In genomic region chr4:124349610-124350295, GRCm38 (mm10) we compare ENCODE assay signal across 27 mouse cellular contexts.
A peak's percentile ranks its signal among the peaks of the same experiment; 100 is the strongest.
DNase-seq lines count a peak whose midpoint lies in the region; ATAC-seq and TF ChIP-seq lines count a peak whose summit lies in the region.
"Had no signal": no experiment of that assay in that cellular context is flagged by ENCODE, and none has a peak within 500 bp of the region (broad histone marks: within the 10 kb centered on the region; RNA-seq: fewer than 3 reads in every experiment).

No protein-coding gene starts in this region.

- intact Hi-C loops in left cerebral cortex, postnatal 4 days (cut with DNase I), result no loop called here
- intact Hi-C loops in left cerebral cortex, adult 2 months (cut with DNase I), result no loop called here

- 0 out of 2 replicates have a peak, but pooled peaks cover 2% of the 10 kb centered on the region for H3K27me3 ChIP-seq in kidney, embryonic 14.5 days (ENCODE audit: control insufficient read depth, insufficient read depth, low read length)
- H3K27me3 ChIP-seq: lung, embryonic 15.5 days; midbrain, embryonic 15.5 days had no signal

- peak; percentile 52; the same call in 1 of the 2 replicates for ATAC-seq in kidney, embryonic 14.5 days (ENCODE audit: low FRiP score, low TSS enrichment)
- ATAC-seq: midbrain, embryonic 15.5 days had no signal

- no peaks in the 10 kb centered on the region for H3K36me3 ChIP-seq in kidney, embryonic 14.5 days (ENCODE audit: control insufficient read depth, insufficient read depth, low read length)
- H3K36me3 ChIP-seq: forebrain, embryonic 12.5 days; heart, embryonic 13.5 days; limb, embryonic 13.5 days; lung, embryonic 15.5 days; midbrain, embryonic 10.5 days; midbrain, embryonic 15.5 days; neural tube, embryonic 15.5 days had no signal

- WGBS in kidney, embryonic 14.5 days, result 41% methylated on average over 15 of the region's 15 CpGs

- no peak overlapping the region for H3K4me3 ChIP-seq in kidney, embryonic 14.5 days (ENCODE audit: low read length)
- no peak overlapping the region for H3K4me3 ChIP-seq in left cerebral cortex, adult 2 months
- H3K4me3 ChIP-seq: erythroblast, embryonic 14.5 days; forebrain, embryonic 12.5 days; heart, adult 2 months; heart, embryonic 13.5 days; limb, embryonic 13.5 days; lung, embryonic 15.5 days; midbrain, embryonic 10.5 days; midbrain, embryonic 15.5 days; neural tube, embryonic 15.5 days had no signal

- no peak overlapping the region for H3K27ac ChIP-seq in kidney, embryonic 14.5 days (ENCODE audit: low read depth, low read length)
- no peak overlapping the region for H3K27ac ChIP-seq in left cerebral cortex, adult 2 months
- H3K27ac ChIP-seq: forebrain, embryonic 12.5 days; heart, adult 2 months; heart, embryonic 13.5 days; hindbrain, embryonic 14.5 days; limb, embryonic 13.5 days; lung, embryonic 15.5 days; midbrain, embryonic 10.5 days; midbrain, embryonic 15.5 days; neural tube, embryonic 15.5 days had no signal

- H3K4me1 ChIP-seq in kidney, embryonic 14.5 days (ENCODE audit: control insufficient read depth, insufficient read depth, low read length), result peaks cover 7% of the 10 kb centered on the region; the same call in 1 of the 2 replicates
- H3K4me1 ChIP-seq: forebrain, embryonic 12.5 days; heart, embryonic 13.5 days; limb, embryonic 13.5 days; lung, embryonic 15.5 days; midbrain, embryonic 15.5 days; neural tube, embryonic 15.5 days had no signal

- DNase-seq in cerebellum, adult 9-10 months, result peak; percentile 4
- no peak for DNase-seq in cerebellum, adult 18-20 months
- no peak for DNase-seq in kidney, postnatal 25 days
- DNase-seq in left cerebral cortex, postnatal 4 days, result peak; percentile 27
- no peak for DNase-seq in left cerebral cortex, adult 2 months (ENCODE audit: extremely low spot score in 1 of 2, low spot score in 2 of 2)
- peak; percentile 58 for DNase-seq in gonadal fat pad, adult 2 months (ENCODE audit: low read depth)
- no peak for DNase-seq in gastrocnemius, postnatal 25 days
- DNase-seq: adrenal gland, postnatal 25 days; gastrocnemius, postnatal 14 days; heart, adult 2 months; heart, postnatal 10 days; kidney, adult 18-20 months; layer of hippocampus, adult 9-11 months; retina, postnatal 1 day; right cerebral cortex, postnatal 14 days; thymus, postnatal 14 days had no signal

- H3K4me2 ChIP-seq in kidney, embryonic 14.5 days (replicated peaks; ENCODE audit: low read depth, low read length), result no peak overlapping the region
- H3K4me2 ChIP-seq: forebrain, embryonic 12.5 days; heart, embryonic 13.5 days; hindbrain, embryonic 14.5 days; limb, embryonic 13.5 days; liver, embryonic 11.5 days; lung, embryonic 15.5 days; midbrain, embryonic 15.5 days; neural tube, embryonic 15.5 days had no signal

- TF ChIP-seq CTCF in left cerebral cortex, adult 2 months (IDR thresholded peaks at IDR 0.05), result no peak

- H3K9ac ChIP-seq in kidney, embryonic 14.5 days (ENCODE audit: low read depth, low read length), result no peak overlapping the region
- H3K9ac ChIP-seq: forebrain, embryonic 12.5 days; heart, embryonic 13.5 days; hindbrain, embryonic 14.5 days; limb, embryonic 13.5 days; lung, embryonic 15.5 days; midbrain, embryonic 15.5 days; neural tube, embryonic 15.5 days had no signal

- no peaks in the 10 kb centered on the region for H3K9me3 ChIP-seq in kidney, embryonic 14.5 days (ENCODE audit: control insufficient read depth, low read length)
- H3K9me3 ChIP-seq: forebrain, embryonic 12.5 days; heart, embryonic 13.5 days; limb, embryonic 13.5 days; lung, embryonic 15.5 days; midbrain, embryonic 10.5 days; midbrain, embryonic 15.5 days; neural tube, embryonic 15.5 days had no signal

Comparison
In these comparisons a context has a peak if more than half of its experiments do, and no peak if none do; other contexts are left out.
1. DNase-seq: peak in cerebellum, adult 9-10 months (single experiment), left cerebral cortex, postnatal 4 days (single experiment) and gonadal fat pad, adult 2 months (single experiment); none in cerebellum, adult 18-20 months (0 of 2), kidney, postnatal 25 days (0 of 2), left cerebral cortex, adult 2 months (0 of 2) and gastrocnemius, postnatal 25 days (single experiment).